Mouse (Mus musculus) midbrain, embryonic 14.5 days (tissue): ENCODE measurements around the gene Rxra. TPM values are rescaled to one million over a fixed set of nuclear protein-coding genes. Genes with fewer than 3 reads are reported as not detected.

ENCODE experiments used
- ATAC-seq: fragments of 200-750 bp; cut with Nextera tagmentation; 2 replicates; pipeline ENCODE4 v1.8.0; 2017; ENCODE audit warnings: moderate number of reproducible peaks, moderate library complexity; ENCODE audit not compliant: low FRiP score, low TSS enrichment
- DNase-seq: peaks from one replicate; pipeline ENCODE4 v3.0.0-alpha.2; 2015
- H3K27ac ChIP-seq: fragments of 300-500 bp; sonication (generic); replicated peaks from 2 replicates; pipeline ENCODE4 v1.5.1; 2014; ENCODE audit warnings: mild to moderate bottlenecking, low read depth, low read length, moderate library complexity
- H3K27me3 ChIP-seq: fragments of 300-500 bp; sonication (generic); 2 replicates; pipeline ENCODE4 v1.6.1; 2014; ENCODE audit warnings: low read length, control low read depth, mixed read lengths; ENCODE audit not compliant: control insufficient read depth, insufficient read depth
- H3K36me3 ChIP-seq: fragments of 300-500 bp; sonication (generic); 2 replicates; pipeline ENCODE4 v1.6.1; 2014; ENCODE audit warnings: low read length, control low read depth; ENCODE audit not compliant: control insufficient read depth, insufficient read depth
- H3K4me1 ChIP-seq: fragments of 300-500 bp; sonication (generic); 2 replicates; pipeline ENCODE4 v1.6.1; 2014; ENCODE audit warnings: mild to moderate bottlenecking, antibody characterized with exemption, low read length, control low read depth; ENCODE audit not compliant: control insufficient read depth, insufficient read depth
- H3K4me2 ChIP-seq: fragments of 300-500 bp; sonication (generic); 2 replicates; pipeline ENCODE4 v1.6.1; 2014; ENCODE audit warnings: mild to moderate bottlenecking, low read length, moderate library complexity
- H3K4me3 ChIP-seq: fragments of 300-500 bp; sonication (generic); replicated peaks from 2 replicates; pipeline ENCODE4 v1.5.1; 2014; ENCODE audit warnings: low read depth, low read length
- H3K9ac ChIP-seq: fragments of 300-500 bp; sonication (generic); replicated peaks from 2 replicates; pipeline ENCODE4 v1.6.1; 2014; ENCODE audit warnings: mild to moderate bottlenecking, low read length, moderate library complexity
- H3K9me3 ChIP-seq: fragments of 300-500 bp; sonication (generic); 2 replicates; pipeline ENCODE4 v1.6.1; 2016; ENCODE audit warnings: low read length, control low read depth, mixed read lengths; ENCODE audit not compliant: control insufficient read depth
- WGBS: fragments of 180-500 bp; shearing (Covaris S2); extraction: QIAGEN DNeasy Blood & Tissue Kit; methylation state at CpG from one replicate; pipeline ENCODE4 v1.1.7; 2014; 5-methylcytosine and 5-hydroxymethylcytosine counted together
- polyA plus RNA-seq: library from polyadenylated mRNA; unstranded; fragments of >200 nt; fragmentation: Nextera tagmentation; extraction: Ambion mirVana; gene quantifications from 2 replicates; pipeline ENCODE4 v1.2.1, GENCODE M21; 2014

The Rxra gene
- polyA plus RNA-seq, 1 experiment from 2014 or later, result 2.5 TPM

DNA sequence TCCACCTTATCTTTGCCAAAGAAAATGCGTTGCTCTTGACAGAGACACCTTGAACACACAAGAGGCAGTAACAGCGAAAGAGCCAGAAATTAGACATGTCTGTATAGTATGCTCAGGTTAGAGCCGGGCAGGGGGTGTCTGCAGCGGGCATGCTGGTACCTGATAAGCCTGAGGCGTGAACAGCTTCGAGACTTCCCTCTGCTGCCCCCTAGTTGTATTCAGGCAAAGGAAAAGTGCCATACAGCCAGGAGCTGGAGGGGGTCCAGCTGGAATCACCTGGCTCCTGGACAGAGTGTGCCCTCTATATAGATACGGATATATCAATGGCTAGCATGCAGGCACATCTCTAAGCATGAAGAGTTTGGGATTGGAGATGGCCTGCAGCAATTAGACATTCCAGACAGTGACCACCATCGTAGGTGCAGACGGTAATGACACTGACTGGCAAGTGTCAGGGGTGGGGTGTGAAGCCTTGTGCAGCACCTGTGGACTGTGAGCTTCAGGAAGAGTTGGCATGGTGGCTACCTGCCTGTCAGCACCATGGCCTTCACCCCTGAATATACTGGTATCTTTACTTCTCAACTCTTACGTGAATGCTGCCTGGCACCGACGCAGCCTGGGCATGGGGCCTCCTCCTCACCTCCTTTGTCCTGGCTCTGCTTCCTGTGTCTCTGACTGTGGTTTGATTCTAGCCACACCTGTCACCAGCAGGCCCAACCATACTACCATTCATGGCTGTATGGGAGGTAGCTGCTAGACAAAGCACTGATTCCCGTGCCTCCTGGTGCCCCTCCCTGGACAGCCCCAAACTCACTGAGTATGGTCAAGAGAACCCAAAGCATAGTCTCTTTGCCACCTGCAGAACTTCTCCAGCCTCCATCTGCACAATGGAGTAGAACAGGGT, 54.0 kb downstream of the Rxra start:
- H3K4me1 ChIP-seq, result peaks cover 16% of the 10 kb centered on the region; the same call in 1 of the 2 replicates
- no peak overlapping the region for H3K9ac ChIP-seq
- no peaks in the 10 kb centered on the region for H3K27me3 ChIP-seq
- 73% methylated on average over 13 of the region's 13 CpGs for WGBS
- H3K36me3 ChIP-seq, result no peaks in the 10 kb centered on the region
- no peak overlapping the region for H3K27ac ChIP-seq
- ATAC-seq, result no peak
- H3K4me3 ChIP-seq, result no peak overlapping the region
- peak; percentile 75 for DNase-seq
- no peak overlapping the region for H3K4me2 ChIP-seq
- no peaks in the 10 kb centered on the region for H3K9me3 ChIP-seq

DNA sequence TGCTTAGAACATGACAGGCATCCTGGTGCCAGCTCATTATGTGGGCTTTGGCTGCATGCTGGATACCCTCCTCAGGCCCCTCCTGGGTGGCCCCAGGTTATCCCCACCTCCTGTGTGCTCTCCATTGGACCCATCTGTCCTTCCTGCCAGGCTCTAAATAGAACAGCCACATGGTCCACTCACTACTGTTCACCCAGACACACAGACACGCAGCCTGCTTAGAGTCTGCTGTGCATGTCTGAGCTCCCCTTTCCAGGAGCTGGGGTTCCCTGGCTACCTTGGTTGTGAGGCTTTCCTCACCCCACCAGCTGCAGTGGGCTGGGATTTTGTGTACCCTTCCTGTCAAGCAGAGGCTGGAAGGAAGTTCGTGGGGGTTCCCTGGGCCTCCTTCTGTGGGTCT, 56.8 kb downstream of the Rxra start:
- Histone ChIP-seq H3K36me3 (no peaks in the 10 kb centered on the region), H3K4me3 (no peak overlapping the region), H3K4me2 (no peak overlapping the region), H3K4me1 (peaks cover 16% of the 10 kb centered on the region; the same call in 1 of the 2 replicates), H3K27me3 (no peaks in the 10 kb centered on the region), H3K9ac (no peak overlapping the region), H3K27ac (no peak overlapping the region), H3K9me3 (no peaks in the 10 kb centered on the region)
- ATAC-seq (no peak), DNase-seq (no peak)
- 68% methylated on average over 2 of the region's 2 CpGs for WGBS

DNA sequence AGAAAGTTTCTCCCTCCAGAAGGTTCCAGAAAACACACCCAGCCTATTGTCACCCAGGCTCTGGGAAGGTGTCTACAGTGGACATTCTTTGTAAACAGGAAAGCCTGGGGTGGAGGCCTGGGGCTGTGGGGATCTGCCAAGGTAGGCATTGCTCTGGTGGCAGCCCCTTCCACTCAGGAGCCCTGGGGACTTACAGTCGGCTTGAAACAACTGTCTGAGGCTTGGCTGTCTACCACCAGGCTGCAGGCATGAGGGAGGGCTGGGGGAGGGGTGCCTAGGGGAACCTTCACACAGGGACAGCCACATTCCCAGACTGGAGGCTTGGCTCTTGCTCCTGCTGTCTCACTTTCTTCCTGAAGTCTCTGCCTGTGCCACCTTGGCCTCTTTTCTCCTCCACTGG, 58.1 kb downstream of the Rxra start:
- Histone ChIP-seq H3K27ac (no peak overlapping the region), H3K9ac (no peak overlapping the region; the same call in 1 of the 2 replicates), H3K36me3 (no peaks in the 10 kb centered on the region), H3K4me2 (no peak overlapping the region), H3K9me3 (no peaks in the 10 kb centered on the region), H3K4me1 (peaks cover 18% of the 10 kb centered on the region; the same call in 1 of the 2 replicates), H3K27me3 (no peaks in the 10 kb centered on the region), H3K4me3 (no peak overlapping the region)
- DNase-seq (no peak), ATAC-seq (no peak)
- 11% methylated on average over 1 of the region's 1 CpGs for WGBS

DNA sequence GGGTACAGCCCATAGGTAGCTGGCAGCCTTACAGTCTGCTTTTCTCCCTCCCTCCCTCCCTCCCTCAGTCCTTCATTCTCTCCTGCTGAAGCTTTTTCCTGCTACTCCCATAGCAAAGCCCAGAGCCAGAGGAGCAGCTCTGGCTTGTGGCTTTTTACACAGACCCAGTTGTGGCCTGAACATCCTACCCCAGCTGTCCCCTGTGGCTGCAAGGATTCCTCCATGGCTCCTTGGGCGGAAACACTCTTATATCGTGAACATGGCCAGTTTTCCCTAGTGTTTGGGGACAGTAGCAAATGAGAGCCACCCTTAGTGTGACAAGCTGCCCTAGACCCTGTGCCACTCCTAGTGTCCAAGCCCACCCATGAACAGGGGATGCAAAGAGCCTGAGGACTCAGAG, 58.6 kb downstream of the Rxra start:
- H3K4me3 ChIP-seq, result no peak overlapping the region
- no peak for ATAC-seq
- no peaks in the 10 kb centered on the region for H3K36me3 ChIP-seq
- H3K4me2 ChIP-seq, result no peak overlapping the region
- H3K27ac ChIP-seq, result no peak overlapping the region
- DNase-seq, result no peak
- H3K9me3 ChIP-seq, result no peaks in the 10 kb centered on the region
- H3K27me3 ChIP-seq, result no peaks in the 10 kb centered on the region
- no peak overlapping the region; the same call in 1 of the 2 replicates for H3K9ac ChIP-seq
- peaks cover 23% of the 10 kb centered on the region for H3K4me1 ChIP-seq
- 80% methylated on average over 2 of the region's 2 CpGs for WGBS

DNA sequence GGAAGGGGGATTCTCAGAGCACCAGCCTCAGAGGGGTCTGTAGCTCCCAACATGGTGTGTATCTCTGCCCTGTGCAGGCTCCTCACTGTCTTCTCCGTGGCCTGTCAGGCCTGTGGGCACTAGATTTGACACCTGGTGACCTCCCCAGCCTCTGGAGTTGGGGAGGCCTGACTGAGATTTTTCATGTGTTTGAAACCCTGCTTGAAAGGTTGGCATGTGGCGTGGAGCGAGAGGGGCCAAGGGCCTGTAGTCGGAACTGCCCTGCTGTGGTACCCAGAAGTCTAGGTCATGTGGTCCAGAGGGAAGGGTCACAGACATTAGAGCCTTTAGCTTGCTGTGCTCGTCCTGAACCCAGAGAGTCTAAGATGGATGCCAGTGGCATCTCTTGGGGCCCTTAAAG, 60.6 kb downstream of the Rxra start:
- peaks cover 36% of the 10 kb centered on the region for H3K4me1 ChIP-seq
- DNase-seq, result no peak
- no peak overlapping the region for H3K9ac ChIP-seq
- no peak overlapping the region for H3K27ac ChIP-seq
- no peak overlapping the region for H3K4me2 ChIP-seq
- H3K9me3 ChIP-seq, result no peaks in the 10 kb centered on the region
- H3K36me3 ChIP-seq, result no peaks in the 10 kb centered on the region
- 88% methylated on average over 5 of the region's 5 CpGs for WGBS
- H3K27me3 ChIP-seq, result no peaks in the 10 kb centered on the region
- ATAC-seq, result no peak
- no peak overlapping the region for H3K4me3 ChIP-seq

DNA sequence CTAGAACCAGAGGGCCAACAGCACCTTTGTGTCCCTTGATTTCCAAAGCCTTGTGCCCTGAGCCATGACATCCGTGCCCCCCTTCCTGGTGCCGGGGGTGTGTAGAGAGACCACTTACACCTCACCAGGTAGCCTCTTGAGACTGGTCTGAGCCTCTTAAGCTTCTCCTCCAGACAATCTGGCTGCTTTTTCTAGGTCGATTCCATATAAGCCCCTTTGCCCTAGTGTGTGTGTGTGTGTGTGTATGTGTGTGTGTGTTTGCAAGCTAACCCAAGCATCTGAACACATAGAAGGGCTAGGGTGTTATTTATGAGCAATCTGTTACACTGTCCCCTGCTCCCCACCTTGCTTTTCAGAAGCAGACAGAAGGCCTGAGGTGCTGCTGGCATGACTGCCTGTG, 62.2 kb downstream of the Rxra start:
- Histone ChIP-seq H3K27me3 (no peaks in the 10 kb centered on the region), H3K4me3 (no peak overlapping the region), H3K9me3 (no peaks in the 10 kb centered on the region), H3K9ac (no peak overlapping the region), H3K36me3 (no peaks in the 10 kb centered on the region), H3K4me2 (no peak overlapping the region), H3K4me1 (peaks cover 31% of the 10 kb centered on the region), H3K27ac (no peak overlapping the region)
- ATAC-seq, result no peak
- DNase-seq, result no peak
- WGBS, result 81% methylated on average over 3 of the region's 3 CpGs

DNA sequence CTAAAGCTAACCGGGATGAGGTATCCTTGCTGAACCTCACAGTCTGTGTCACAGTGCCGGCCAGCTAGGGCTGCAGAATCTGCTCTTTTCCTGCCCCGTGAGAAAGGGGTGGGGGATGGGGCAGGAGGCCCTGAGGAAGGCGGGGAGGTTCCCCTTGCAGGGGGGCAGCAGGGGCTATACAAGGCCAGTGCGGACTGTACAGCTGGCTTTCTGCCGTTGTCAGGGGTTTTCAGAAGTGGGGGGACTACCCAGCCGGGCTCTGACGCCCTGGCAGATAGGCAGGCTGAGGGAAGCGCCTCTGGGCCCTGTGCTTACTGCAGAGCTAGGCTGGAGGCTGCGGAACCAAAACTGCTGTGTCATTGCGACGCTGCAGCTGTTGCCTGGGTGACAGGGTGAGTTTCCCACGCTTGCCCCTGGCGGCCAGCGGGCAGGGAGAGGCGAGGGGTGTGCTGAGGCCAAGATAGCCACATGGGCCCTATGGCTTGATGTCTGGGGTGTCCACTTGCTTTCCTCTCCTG, 63.9 kb downstream of the Rxra start:
- no peaks in the 10 kb centered on the region for H3K9me3 ChIP-seq
- ATAC-seq (peak; percentile 73), DNase-seq (peak; percentile 87)
- peaks cover 24% of the 10 kb centered on the region for H3K4me1 ChIP-seq
- no peaks in the 10 kb centered on the region for H3K27me3 ChIP-seq
- H3K9ac ChIP-seq, result peak overlapping the region; percentile 31; the same call in 1 of the 2 replicates
- peak overlapping the region; percentile 24 for H3K4me2 ChIP-seq
- H3K27ac ChIP-seq, result peak overlapping the region; percentile 37; the same call in 1 of the 2 replicates
- no peak overlapping the region for H3K4me3 ChIP-seq
- no peaks in the 10 kb centered on the region for H3K36me3 ChIP-seq
- WGBS, result 1% methylated on average over 16 of the region's 16 CpGs

DNA sequence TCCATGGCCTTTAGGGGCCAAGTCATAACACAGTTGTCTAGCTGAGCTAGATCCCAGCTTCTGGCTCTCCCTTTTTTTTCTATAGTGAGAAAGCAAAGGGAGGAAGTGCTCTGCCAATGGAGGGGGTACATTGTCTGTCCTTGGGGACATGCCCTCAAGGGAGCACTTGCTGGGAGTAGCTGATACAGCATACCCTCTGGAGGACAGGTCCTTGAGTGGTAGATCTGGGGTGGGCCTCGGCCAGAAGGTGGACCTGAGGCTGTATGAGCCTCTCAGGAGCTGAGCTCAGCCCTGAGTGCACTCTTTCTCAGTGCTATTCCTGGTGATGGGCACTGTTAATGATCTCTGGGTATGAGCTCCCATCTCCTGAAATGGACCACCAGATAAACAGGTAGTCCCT, 66.9 kb downstream of the Rxra start:
- no peaks in the 10 kb centered on the region for H3K9me3 ChIP-seq
- no peak overlapping the region for H3K27ac ChIP-seq
- no peak overlapping the region for H3K9ac ChIP-seq
- ATAC-seq (no peak), DNase-seq (no peak)
- H3K4me3 ChIP-seq, result no peak overlapping the region
- no peaks in the 10 kb centered on the region for H3K36me3 ChIP-seq
- H3K27me3 ChIP-seq, result no peaks in the 10 kb centered on the region
- H3K4me1 ChIP-seq, result peaks cover 44% of the 10 kb centered on the region
- WGBS, result 95% methylated on average over 1 of the region's 1 CpGs
- no peak overlapping the region for H3K4me2 ChIP-seq
